Mouse (Mus musculus) heart, adult 8-10 months (tissue): ENCODE data around the gene Perp. TPM values are rescaled to one million over a fixed set of nuclear protein-coding genes. Genes with fewer than 3 reads are reported as not detected.

Source experiments
- DNase-seq: peaks from one replicate; pipeline ENCODE4 v3.0.0; 2022; ENCODE audit warnings: low spot score
- total RNA-seq, 4 experiments: library from RNA; stranded (reverse); gene quantifications; 2 replicates each; pipeline ENCODE4 v1.2.4; 2022

The Perp gene
- 100 to 1,000 TPM in 1 of 4 experiments, 10 to 100 TPM in 3; 89.1 to 100 (median 90.9) TPM for total RNA-seq

GRCm38 (mm10) chr10:18844441-18845286, at the start of gene Perp:
TSS of gene Perp (plus strand) at chr10:18845020.
- DNase-seq = peak; percentile 9

GRCm38 (mm10) chr10:18811751-18812150, 33.1 kb upstream of the Perp start:
- peak; percentile 3 for DNase-seq

DNA sequence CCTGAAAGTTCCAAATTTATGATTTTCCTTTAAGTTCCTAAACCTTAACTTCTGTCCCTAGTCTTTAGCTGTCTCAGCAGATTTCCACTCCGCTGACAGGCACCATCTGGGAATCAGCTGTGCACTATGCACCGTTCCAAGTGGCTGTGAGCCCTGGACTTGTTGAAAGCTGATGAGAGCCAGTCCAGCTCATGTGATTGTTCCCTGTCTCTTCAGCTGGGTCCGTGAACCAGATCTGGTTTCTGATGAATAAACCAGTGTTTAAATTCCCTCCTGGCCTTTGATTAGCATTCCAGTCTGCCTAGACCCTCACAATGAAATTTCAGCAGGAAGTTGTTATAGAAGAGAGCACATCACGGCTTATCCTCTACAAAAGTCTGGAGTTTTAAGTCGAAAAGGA, 28.3 kb upstream of the Perp start:
- peak; percentile 65 for DNase-seq

GRCm38 (mm10) chr10:18825143-18825542, 19.7 kb upstream of the Perp start:
- no peak for DNase-seq

DNA sequence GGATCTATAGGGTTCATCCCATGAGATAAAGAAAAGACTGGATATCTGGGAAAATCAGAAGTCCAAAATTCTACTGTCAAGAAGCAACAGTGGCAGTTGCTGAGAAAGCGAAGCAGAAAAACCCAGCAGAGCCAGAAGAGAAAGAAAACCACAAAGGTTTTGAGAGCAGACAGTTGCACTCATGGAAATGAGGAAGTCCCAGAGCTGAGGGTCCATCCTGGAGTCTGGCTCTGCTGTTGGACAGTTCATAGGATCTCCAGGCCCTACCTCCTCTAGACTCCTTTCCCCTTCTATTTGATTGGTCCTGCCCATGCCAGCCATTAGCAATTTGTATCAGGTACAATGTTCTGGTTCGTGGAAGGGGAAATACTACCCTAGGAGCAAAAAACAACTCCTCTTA, 18.7 kb upstream of the Perp start:
- DNase-seq = no peak

GRCm38 (mm10) chr10:18827936-18828335, 16.9 kb upstream of the Perp start:
- DNase-seq = no peak

GRCm38 (mm10) chr10:18830359-18830758, 14.5 kb upstream of the Perp start:
- DNase-seq = no peak

DNA sequence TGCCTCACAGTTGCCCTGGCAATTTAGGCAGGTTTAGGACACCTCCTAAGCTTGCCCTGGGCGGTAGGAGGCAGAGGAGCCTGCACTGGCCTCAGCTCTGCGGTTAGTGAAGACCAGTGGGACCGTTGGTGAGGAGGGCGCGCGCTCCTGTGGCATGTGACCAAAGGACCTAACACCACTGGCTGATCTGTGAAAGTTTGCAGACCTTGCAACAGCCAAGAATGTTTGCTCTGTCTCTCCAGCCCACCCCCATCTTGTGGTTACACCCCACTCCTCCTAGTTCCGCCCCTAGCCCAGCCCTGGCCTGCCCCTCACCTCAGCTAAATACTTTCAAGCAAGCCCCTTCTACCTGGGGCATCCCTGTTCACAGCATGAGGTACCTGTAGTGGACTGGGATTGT, 13.0 kb upstream of the Perp start:
- no peak for DNase-seq

GRCm38 (mm10) chr10:18834389-18834788, 10.4 kb upstream of the Perp start:
- DNase-seq = no peak

DNA sequence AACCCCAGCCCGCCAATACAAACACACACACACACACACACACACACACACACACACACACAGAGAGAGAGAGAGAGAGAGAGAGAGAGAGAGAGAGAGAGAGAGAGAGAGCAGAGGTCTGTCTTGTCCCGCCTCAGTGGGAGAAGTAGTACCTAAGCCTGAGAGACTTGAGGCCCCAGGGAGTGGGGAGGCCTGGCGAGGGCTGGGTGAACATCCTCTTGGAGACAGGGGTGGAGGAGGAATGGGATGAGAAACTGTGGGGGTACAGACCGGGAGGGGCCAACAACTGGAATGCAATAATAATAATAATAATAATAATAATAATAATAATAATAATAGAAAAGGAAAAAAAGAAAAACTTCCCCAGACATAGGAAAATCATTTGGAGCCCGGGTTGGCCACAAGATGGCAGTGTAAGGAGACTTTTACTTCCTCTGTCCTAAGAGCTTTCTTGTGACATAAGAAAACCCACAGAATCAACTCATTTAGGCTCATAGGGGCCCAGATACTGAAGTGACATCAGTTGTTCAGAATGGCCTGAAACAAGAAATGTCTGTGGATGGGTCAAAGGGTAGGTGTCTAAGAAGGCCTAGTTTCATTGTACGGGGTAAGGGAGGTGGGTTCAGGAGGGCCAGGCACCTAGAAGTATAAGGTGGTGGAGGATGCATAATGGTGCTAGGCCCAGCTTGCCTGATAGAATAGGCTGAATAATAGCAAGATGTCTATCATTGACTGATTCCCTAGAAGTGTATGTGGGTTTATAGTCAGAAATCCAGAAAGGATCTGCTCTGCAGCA, 8.9 kb upstream of the Perp start:
- peak; percentile 24 for DNase-seq

DNA sequence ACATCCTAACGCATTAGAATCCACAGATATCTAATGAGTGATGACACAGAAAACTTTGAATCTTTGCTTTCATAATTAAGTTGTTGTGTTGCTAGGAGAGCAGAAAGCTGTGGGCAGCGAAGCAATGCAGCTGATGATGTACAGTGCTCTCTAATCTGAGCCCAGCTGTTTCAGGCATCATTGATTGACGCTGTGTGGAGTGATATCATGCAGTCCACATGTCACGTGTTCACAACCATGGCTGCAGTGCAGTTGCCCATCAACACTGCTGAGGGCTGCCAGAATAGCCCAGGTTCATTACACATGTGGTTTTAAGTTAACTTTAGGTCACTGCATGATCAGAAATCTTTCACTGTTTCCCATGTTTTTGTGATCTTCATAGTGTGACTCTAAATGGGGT, 5.3 kb upstream of the Perp start:
- DNase-seq = no peak

GRCm38 (mm10) chr10:18840736-18841135, 4.1 kb upstream of the Perp start:
- no peak for DNase-seq

- DNase-seq = no peak
These were observed 455 bp downstream of the Perp start for GRCm38 (mm10) chr10:18845287-18845662.

DNA sequence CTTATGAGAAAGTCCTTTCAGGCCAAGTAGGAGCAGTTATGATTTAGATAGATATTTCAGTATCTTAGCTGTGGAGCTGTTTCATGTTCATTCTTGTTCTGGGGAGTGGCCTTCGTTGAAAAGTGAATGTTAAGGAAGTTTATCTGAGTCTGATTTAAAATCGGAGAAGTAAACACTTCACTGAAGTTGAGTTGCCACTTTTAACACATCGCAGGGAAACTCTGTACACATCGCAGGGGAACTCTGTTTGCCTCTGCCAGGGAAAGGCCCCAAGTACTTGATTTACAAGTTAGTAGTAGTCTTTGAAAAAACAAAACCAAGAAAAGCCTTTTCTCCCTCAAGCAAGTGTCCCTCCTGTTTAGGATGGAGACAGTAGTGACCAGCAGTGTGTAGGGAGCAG, 891 bp downstream of the Perp start:
- DNase-seq = no peak

DNA sequence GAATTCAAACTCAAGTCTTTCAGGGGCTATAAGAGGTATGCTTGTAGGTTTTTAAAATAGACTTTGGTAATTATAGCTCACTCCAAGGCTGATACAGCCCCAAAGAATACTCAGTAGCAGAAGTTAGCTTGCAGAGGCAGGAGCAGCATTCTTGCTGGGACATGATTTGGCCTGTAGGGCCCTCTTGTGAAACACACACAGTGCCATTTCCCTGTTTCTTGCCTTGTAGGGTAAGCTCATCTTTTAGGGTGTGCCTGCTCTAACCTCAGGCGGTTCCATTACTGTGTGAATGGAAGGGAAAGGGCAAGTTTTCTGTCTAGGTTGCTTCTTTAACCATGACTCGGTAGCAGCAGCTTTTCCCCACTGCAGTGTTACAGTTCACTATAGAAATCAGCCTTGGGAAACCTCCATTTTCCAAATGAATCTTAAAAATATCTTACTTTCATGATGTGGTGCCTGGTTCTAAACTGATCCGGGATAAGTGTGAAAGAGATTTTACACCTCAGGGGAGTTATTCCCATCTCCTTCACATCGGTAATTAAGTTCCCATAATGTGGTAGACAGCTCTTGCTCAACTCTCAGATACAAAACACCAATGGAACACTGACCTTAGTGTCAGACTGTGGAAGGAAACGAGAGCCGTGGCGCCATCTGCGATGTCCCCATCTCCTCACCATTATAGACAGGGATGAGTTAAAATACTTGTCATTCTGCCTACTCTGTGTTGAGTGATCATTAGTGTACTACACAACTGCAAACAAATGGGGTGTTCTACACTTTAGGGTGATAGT, 1.8 kb downstream of the Perp start:
- no peak for DNase-seq

- no peak for DNase-seq
These were observed 5.4 kb downstream of the Perp start for GRCm38 (mm10) chr10:18850177-18850576.

DNA sequence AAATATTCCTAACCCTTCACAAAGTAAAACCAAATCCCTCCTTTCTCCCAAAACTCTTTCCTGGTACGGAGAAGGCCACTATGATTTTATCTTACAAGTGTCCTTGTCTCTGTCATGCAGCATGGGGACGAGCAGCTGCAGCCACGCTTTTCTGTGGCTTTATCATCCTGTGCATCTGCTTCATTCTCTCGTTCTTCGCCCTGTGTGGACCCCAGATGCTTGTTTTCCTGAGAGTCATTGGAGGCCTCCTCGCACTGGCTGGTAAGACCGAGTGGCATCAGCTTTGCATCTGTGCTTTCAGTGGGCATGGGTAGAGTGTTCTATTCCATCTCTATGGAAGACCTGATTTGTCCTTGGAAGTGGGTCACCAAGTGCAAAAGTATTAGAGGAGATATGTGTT, 8.6 kb downstream of the Perp start:
- no peak for DNase-seq

DNA sequence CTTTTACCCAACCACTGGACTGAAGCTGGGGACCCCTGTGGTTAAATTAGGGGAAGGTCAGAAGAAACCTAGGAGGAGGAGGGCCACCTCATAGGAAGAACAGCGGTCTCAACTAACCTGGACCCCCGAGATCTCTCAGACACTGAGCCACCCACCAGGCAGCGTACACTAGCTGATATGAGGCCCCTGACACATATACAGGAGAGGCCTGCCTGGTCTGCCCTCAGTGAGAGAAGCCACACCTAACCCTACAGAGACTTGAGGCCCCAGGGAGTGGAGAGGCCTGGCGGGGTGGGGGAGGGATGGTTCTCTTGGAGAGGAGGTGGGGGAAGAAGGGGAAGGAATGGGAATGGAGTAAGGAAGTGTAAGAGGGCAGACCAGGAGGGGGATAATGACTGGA, 12.4 kb downstream of the Perp start:
- no peak for DNase-seq

DNA sequence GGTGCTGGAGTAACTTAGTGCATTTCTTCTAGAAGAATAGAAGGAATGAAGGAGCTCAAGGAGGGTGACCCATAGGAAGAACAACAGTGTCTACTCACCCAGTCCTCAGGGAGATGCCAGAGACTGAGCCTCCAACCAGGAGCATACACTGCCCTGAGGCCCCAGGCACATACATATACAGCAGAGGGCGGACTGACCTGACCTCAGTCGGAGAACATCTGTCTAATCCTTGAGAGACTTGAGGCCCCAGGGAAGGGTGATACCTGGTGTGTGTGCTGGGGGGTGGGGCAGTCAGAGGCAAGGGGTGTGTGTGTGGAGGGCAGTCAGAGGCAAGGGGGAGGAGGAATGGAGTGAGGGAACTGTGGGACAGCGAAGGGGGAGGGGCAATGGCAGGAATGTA, 14.8 kb downstream of the Perp start:
- DNase-seq = no peak

GRCm38 (mm10) chr10:18860119-18860824, 15.5 kb downstream of the Perp start:
- DNase-seq = no peak

DNA sequence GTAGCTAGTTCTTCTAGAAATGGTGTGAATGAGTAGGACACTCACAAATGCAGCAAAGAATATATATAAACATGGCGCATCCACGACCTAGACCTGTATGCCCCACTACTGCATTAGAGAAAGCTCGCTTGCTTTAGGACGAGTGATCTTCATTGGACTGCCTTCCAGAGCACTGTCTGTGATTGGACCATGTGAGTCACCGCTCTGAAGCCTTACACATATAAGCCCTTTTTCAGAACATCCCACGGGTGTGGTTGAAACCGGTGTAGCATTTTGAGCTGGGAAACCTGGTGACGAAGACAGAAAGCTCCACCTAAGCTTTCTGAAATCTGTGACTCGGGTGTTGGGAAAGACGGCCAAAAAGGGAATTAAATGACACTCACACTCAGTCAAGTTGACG, 16.0 kb downstream of the Perp start:
- no peak for DNase-seq

GRCm38 (mm10) chr10:18861418-18861817, 16.6 kb downstream of the Perp start:
- DNase-seq = no peak
